Mouse (Mus musculus): Measurements from ENCODE around the gene Cks1brt. TPM values are rescaled to one million over a fixed set of nuclear protein-coding genes. Genes with fewer than 3 reads are reported as not detected.
A peak's percentile ranks its signal among the peaks of the same experiment; 100 is the strongest.

The Cks1brt gene
- polyA plus RNA-seq, 1 experiment from 2014 or later: not detected

DNA sequence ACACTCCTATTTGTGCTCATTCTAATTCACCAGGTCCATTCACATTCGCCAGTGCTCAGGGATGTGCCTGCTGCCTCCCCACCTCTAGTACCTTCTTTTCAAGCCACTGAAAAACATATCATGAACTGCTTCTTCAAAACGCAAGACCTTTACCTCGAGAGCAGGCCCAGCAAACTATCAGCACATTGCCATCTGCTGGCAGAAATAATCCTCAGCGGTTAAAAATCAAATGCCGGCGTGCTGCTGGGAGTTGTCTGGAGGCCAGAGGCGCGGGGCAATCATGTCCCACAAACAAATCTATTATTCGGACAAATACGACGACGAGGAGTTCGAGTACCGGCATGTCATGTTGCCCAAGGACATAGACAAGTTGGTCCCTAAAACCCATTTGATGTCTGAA is 19.6 kb downstream of the Cks1brt start:
- Histone ChIP-seq H3K4me2 (no peak overlapping the region), H3K27me3 (no peaks in the 10 kb centered on the region), H3K9ac (replicated peaks) (no peak overlapping the region), H3K9me3 (no peaks in the 10 kb centered on the region), H3K27ac (no peak overlapping the region), H3K36me3 (no peaks in the 10 kb centered on the region), H3K4me1 (replicated peaks) (no peaks in the 10 kb centered on the region), H3K4me3 (replicated peaks) (no peak overlapping the region)
- 30% methylated on average over 14 of the region's 14 CpGs for WGBS
- no peak for ATAC-seq (ENCODE audit: insufficient number of reproducible peaks, insufficient read depth, low FRiP score, low TSS enrichment, low read depth)

DNA sequence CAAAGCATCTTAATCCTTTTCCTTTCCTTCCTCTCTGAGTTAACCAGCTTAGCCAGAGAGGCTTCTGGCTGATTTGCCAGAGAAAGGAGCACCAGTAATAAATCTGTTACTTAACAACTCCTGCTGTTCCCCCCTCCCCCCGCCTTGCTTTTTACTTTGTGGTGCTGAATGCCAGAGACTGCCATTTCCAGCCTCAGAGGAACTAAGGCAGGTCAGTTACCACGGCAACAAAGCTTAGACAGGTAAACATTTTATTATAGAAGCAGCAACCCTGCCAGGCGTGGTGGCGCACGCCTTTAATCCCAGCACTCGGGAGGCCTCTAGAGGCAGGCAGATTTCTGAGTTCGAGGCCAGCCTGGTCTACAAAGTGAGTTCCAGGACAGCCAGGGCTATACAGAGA is 24.2 kb downstream of the Cks1brt start:
- H3K27me3 ChIP-seq: no peaks in the 10 kb centered on the region
- ATAC-seq (ENCODE audit: insufficient number of reproducible peaks, insufficient read depth, low FRiP score, low TSS enrichment, low read depth): no peak
- H3K4me1 ChIP-seq (replicated peaks): no peaks in the 10 kb centered on the region
- no peaks in the 10 kb centered on the region for H3K36me3 ChIP-seq
- H3K9me3 ChIP-seq: no peaks in the 10 kb centered on the region
- WGBS: 44% methylated on average over 7 of the region's 7 CpGs
- H3K4me3 ChIP-seq (replicated peaks): no peak overlapping the region
- no peak overlapping the region for H3K9ac ChIP-seq (replicated peaks)
- H3K4me2 ChIP-seq: no peak overlapping the region
- H3K27ac ChIP-seq: no peak overlapping the region

DNA sequence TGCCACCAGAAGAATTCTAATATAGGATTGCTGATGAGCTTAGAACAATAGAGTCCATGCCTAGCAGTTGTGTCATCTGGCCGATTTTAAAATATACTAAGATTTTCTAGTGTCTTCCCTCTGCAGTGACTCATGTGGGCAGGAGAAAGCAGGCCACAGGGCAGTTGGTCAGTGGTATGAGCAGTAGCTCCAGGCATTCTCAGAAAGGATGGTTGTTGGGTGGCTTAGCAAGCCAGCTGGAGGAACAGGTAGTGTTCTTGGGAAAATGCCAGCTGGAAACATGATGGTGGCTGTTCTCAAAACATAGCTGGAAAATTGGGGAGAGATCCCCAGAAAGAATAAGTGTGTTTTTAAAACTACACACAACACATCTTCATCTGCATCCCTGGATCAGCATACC is 40.6 kb downstream of the Cks1brt start:
- 74% methylated on average over 1 of the region's 1 CpGs for WGBS
- no peak overlapping the region for H3K27ac ChIP-seq
- H3K9ac ChIP-seq (replicated peaks): no peak overlapping the region
- H3K36me3 ChIP-seq: no peaks in the 10 kb centered on the region
- no peak overlapping the region for H3K4me2 ChIP-seq
- peaks cover 7% of the 10 kb centered on the region; the same call in 1 of the 2 replicates for H3K9me3 ChIP-seq
- no peaks in the 10 kb centered on the region for H3K27me3 ChIP-seq
- no peak for ATAC-seq (ENCODE audit: insufficient number of reproducible peaks, insufficient read depth, low FRiP score, low TSS enrichment, low read depth)
- H3K4me1 ChIP-seq (replicated peaks): no peaks in the 10 kb centered on the region
- no peak overlapping the region for H3K4me3 ChIP-seq (replicated peaks)

DNA sequence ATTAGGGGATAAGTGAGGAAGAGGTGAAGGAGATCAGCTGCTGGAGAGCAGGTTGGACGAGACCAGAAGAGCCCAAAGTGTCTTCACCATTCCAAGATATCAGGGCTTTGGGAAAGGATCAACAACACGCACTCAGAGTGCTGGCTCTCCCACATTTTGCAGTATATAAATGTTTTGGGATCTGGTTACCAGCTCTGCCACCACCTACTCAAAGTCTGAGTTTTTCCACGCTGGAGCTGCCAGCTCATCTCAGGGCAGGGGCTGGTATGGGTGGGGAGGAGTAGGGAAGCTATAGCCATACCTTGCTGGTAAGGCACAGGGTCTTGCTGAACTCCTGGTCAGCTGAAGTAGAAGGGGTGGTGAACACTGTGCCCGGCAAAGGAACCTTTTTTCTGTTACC is 68.5 kb downstream of the Cks1brt start:
- H3K4me1 ChIP-seq (replicated peaks): no peaks in the 10 kb centered on the region
- no peak for ATAC-seq (ENCODE audit: insufficient number of reproducible peaks, insufficient read depth, low FRiP score, low TSS enrichment, low read depth)
- H3K36me3 ChIP-seq: no peaks in the 10 kb centered on the region
- no peaks in the 10 kb centered on the region for H3K27me3 ChIP-seq
- no peak overlapping the region for H3K9ac ChIP-seq (replicated peaks)
- H3K4me2 ChIP-seq: no peak overlapping the region
- H3K9me3 ChIP-seq: no peaks in the 10 kb centered on the region
- 76% methylated on average over 4 of the region's 4 CpGs for WGBS
- no peak overlapping the region for H3K27ac ChIP-seq
- H3K4me3 ChIP-seq (replicated peaks): no peak overlapping the region

DNA sequence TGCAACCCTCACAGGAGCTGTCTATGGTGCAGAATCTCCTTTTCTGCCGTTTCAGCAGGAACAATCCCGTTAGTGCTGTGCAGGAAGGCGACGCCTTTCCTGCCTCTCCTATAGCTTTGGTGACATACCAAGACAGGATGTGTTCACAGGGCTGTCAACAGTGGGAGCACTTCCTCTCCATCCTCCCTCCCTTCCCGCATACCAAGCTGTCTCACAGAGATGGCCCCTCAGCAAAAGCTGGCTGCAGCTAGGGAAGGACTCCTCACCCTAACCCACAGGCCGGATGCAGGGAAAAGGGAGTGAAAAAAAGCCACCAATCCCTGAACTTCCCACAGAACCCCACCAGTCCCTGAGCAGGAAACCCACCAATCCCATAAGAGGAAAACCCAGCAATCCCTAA is 69.3 kb downstream of the Cks1brt start:
- no peak for ATAC-seq (ENCODE audit: insufficient number of reproducible peaks, insufficient read depth, low FRiP score, low TSS enrichment, low read depth)
- no peaks in the 10 kb centered on the region for H3K36me3 ChIP-seq
- H3K4me1 ChIP-seq (replicated peaks): no peaks in the 10 kb centered on the region
- 51% methylated on average over 6 of the region's 6 CpGs for WGBS
- no peak overlapping the region for H3K27ac ChIP-seq
- no peak overlapping the region for H3K9ac ChIP-seq (replicated peaks)
- H3K9me3 ChIP-seq: no peaks in the 10 kb centered on the region
- no peaks in the 10 kb centered on the region for H3K27me3 ChIP-seq
- no peak overlapping the region for H3K4me2 ChIP-seq
- H3K4me3 ChIP-seq (replicated peaks): no peak overlapping the region

Small RNA genes lying within 50 kb of the gene (microRNA-seq; reads per million reads assigned to microRNA genes)
- gene Gm23388: 5.6 reads per million, percentile 17 among the genes with 10 or more reads in this experiment

Other genes starting within 250 kb of the Cks1brt start
- 4.3 and 5.1 TPM in 2 replicates for gene Klf1, start 250.0 kb upstream of the Cks1brt start, polyA plus RNA-seq (2016; fragmentation: Nextera tagmentation; extraction: Ambion mirVana)
- 12.8 and 14.0 TPM in 2 replicates for gene Dnase2a, start 243.4 kb upstream of the Cks1brt start, polyA plus RNA-seq (2016; fragmentation: Nextera tagmentation; extraction: Ambion mirVana)
- gene Mast1, start 214.6 kb upstream of the Cks1brt start, polyA plus RNA-seq (2016; fragmentation: Nextera tagmentation; extraction: Ambion mirVana): 0.33 and 0.60 TPM in 2 replicates
- gene Rtbdn, start 204.9 kb upstream of the Cks1brt start, polyA plus RNA-seq (2016; fragmentation: Nextera tagmentation; extraction: Ambion mirVana): 0.34 and 0.58 TPM in 2 replicates
- not detected in 2 replicates for gene Gm49661, start 182.5 kb upstream of the Cks1brt start, polyA plus RNA-seq (2016; fragmentation: Nextera tagmentation; extraction: Ambion mirVana)
- gene Prdx2, start 182.3 kb upstream of the Cks1brt start, polyA plus RNA-seq (2016; fragmentation: Nextera tagmentation; extraction: Ambion mirVana): 1,079 and 1,120 TPM in 2 replicates
- gene Rnaseh2a, start 182.2 kb upstream of the Cks1brt start, polyA plus RNA-seq (2016; fragmentation: Nextera tagmentation; extraction: Ambion mirVana): 105 and 122 TPM in 2 replicates
- gene Junb, start 173.2 kb upstream of the Cks1brt start, polyA plus RNA-seq (2016; fragmentation: Nextera tagmentation; extraction: Ambion mirVana): 7.6 and 10.5 TPM in 2 replicates
- 19.3 and 19.7 TPM in 2 replicates for gene Hook2, start 161.3 kb upstream of the Cks1brt start, polyA plus RNA-seq (2016; fragmentation: Nextera tagmentation; extraction: Ambion mirVana)
- not detected in 2 replicates for gene Best2, start 137.4 kb upstream of the Cks1brt start, polyA plus RNA-seq (2016; fragmentation: Nextera tagmentation; extraction: Ambion mirVana)
- 134 TPM in 2 replicates for gene Asna1, start 126.6 kb upstream of the Cks1brt start, polyA plus RNA-seq (2016; fragmentation: Nextera tagmentation; extraction: Ambion mirVana)
- 177 and 182 TPM in 2 replicates for gene Trir, start 125.1 kb upstream of the Cks1brt start, polyA plus RNA-seq (2016; fragmentation: Nextera tagmentation; extraction: Ambion mirVana)
- 30.5 and 31.7 TPM in 2 replicates for gene Tnpo2, start 115.0 kb upstream of the Cks1brt start, polyA plus RNA-seq (2016; fragmentation: Nextera tagmentation; extraction: Ambion mirVana)
- gene Fbxw9, start 91.9 kb upstream of the Cks1brt start, polyA plus RNA-seq (2016; fragmentation: Nextera tagmentation; extraction: Ambion mirVana): 27.4 and 29.9 TPM in 2 replicates
- 1.1 TPM in 1 of 2 replicates, not detected in the other for gene Gm5741, start 83.9 kb upstream of the Cks1brt start, polyA plus RNA-seq (2016; fragmentation: Nextera tagmentation; extraction: Ambion mirVana)
- 71.5 and 72.3 TPM in 2 replicates for gene Dhps, start 80.2 kb upstream of the Cks1brt start, polyA plus RNA-seq (2016; fragmentation: Nextera tagmentation; extraction: Ambion mirVana)
- 121 and 123 TPM in 2 replicates for gene Wdr83os, start 71.2 kb upstream of the Cks1brt start, polyA plus RNA-seq (2016; fragmentation: Nextera tagmentation; extraction: Ambion mirVana)
- gene Wdr83, start 70.6 kb upstream of the Cks1brt start, polyA plus RNA-seq (2016; fragmentation: Nextera tagmentation; extraction: Ambion mirVana): 49.9 and 52.2 TPM in 2 replicates
- gene Man2b1, start 68.7 kb upstream of the Cks1brt start, polyA plus RNA-seq (2016; fragmentation: Nextera tagmentation; extraction: Ambion mirVana): 24.2 and 28.4 TPM in 2 replicates
- 2.9 and 3.0 TPM in 2 replicates for gene Zfp791, start 28.8 kb upstream of the Cks1brt start, polyA plus RNA-seq (2016; fragmentation: Nextera tagmentation; extraction: Ambion mirVana)
- not detected in 2 replicates for gene Olfr371, start 74.1 kb downstream of the Cks1brt start, polyA plus RNA-seq (2016; fragmentation: Nextera tagmentation; extraction: Ambion mirVana)
- gene Orc6, start 147.7 kb downstream of the Cks1brt start, polyA plus RNA-seq (2016; fragmentation: Nextera tagmentation; extraction: Ambion mirVana): 132 TPM in 2 replicates
- gene Vps35, start 147.9 kb downstream of the Cks1brt start, polyA plus RNA-seq (2016; fragmentation: Nextera tagmentation; extraction: Ambion mirVana): 138 and 140 TPM in 2 replicates
- 2.2 and 2.4 TPM in 2 replicates for gene Mylk3, start 234.4 kb downstream of the Cks1brt start, polyA plus RNA-seq (2016; fragmentation: Nextera tagmentation; extraction: Ambion mirVana)

Data from limb, embryonic 12.5 days (tissue).